In the genomic region with DNA sequence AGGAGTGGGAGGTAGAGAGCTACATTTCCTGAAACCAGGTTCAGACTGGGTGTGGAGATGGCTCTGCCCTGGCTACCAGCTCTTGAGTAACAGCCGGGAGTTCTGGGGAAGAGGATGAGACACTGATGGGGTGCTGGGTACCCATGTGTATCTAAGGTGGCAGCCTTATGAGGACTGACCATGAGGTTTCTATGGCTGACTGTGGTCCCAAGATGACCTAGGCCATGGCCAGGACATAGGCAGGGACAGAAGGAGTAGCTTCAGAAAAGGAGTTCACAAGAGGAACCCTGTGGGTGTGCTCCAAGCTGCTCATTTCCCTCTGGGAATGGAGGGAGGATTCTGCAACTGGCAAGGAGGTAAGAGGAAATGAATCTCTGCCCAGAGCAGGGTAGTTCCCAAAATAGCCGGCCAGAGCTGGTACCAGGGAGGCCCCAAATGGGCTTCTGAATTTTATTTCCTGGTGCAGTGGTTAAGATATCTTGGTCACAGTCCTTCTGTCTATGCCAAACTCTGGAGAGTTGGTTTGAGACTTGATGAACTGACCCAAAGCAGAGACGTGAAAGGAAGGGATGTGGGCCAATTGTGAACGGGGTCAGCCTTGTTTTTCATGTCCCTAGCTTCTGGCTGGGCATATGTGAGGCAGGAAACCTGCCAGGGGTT, we compare ENCODE assay signal across 1 mouse cellular context.
TF ChIP-seq lines count a peak whose summit lies in the region.

No protein-coding gene starts in this region.

TF ChIP-seq in CH12.LX, 34 proteins besides CTCF, POLR2A, EP300 and RAD21:
- TF ChIP-seq MYC (IDR thresholded peaks at IDR 0.05; ENCODE audit: low read depth, low read length) (no peak), ELF1 (IDR thresholded peaks at IDR 0.05; ENCODE audit: low read depth, low read length) (no peak), ZKSCAN1 (IDR thresholded peaks at IDR 0.05; ENCODE audit: borderline replicate concordance, low read depth, low read length) (no peak), GABPA (IDR thresholded peaks at IDR 0.05; ENCODE audit: insufficient replicate concordance, low read depth, low read length) (no peak), ZC3H11A (IDR thresholded peaks at IDR 0.05; ENCODE audit: low read depth, low read length) (no peak), E2F4 (IDR thresholded peaks at IDR 0.05; ENCODE audit: insufficient replicate concordance, low read depth, low read length) (no peak), MAX (IDR thresholded peaks at IDR 0.05; ENCODE audit: low read length) (no peak), JUND (conservative IDR thresholded peaks at IDR 0.05; ENCODE audit: low read depth, low read length) (no peak), MXI1 (IDR thresholded peaks at IDR 0.05; ENCODE audit: low read depth, low read length) (no peak), TCF12 (IDR thresholded peaks at IDR 0.05; ENCODE audit: low read depth, low read length) (no peak), HCFC1 (IDR thresholded peaks at IDR 0.05; ENCODE audit: low read depth, low read length) (no peak), MEF2A (IDR thresholded peaks at IDR 0.05; ENCODE audit: borderline replicate concordance, low read depth, low read length) (no peak; the same call in 1 of the 2 replicates), JUN (IDR thresholded peaks at IDR 0.05; ENCODE audit: insufficient read depth, low read depth, low read length) (no peak), PAX5 (IDR thresholded peaks at IDR 0.05; ENCODE audit: low read length) (no peak)
